Mouse (Mus musculus): Measurements from ENCODE around the gene Isg20l2.

- TF ChIP-seq TAL1 (IDR thresholded peaks at IDR 0.05; ENCODE audit: low read length) (no peak), GATA1 (IDR thresholded peaks at IDR 0.05; ENCODE audit: low read length) (no peak)
These were observed 22.3 kb downstream of the Isg20l2 start for GRCm38 (mm10) chr3:87952440-87952839.
